Mouse (Mus musculus) left cerebral cortex, adult 9 months (tissue): ENCODE results near the gene Rreb1.

Experiments
- DNase-seq, 2 experiments: peaks; one replicate each; pipeline ENCODE4 v3.0.0; 2022; ENCODE audit warnings: low spot score in 2 of 2

The Rreb1 gene

DNA sequence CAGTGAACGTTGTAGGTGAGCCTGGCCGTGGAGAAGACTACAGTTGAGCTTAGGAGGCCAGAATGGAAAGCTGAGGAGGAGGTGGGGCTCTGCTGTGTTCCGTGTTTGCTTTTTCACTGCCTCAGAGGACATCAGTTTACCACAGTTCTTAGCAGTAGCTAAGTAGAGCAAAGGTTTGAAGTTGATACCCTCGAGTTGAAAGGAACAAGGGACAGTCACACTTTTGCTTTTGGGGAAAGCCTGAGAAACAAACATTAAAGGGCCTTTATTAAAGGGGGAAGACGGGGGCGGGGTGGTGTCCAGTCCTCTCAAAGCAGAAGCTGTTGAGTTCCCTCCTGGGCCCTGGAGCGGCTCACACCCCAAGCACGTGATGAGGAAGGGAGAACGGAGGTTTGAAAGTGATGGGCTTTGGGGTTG is 1.1 kb downstream of the Rreb1 start:
- peak in 1 of 2 experiments; percentile 13 for DNase-seq

DNA sequence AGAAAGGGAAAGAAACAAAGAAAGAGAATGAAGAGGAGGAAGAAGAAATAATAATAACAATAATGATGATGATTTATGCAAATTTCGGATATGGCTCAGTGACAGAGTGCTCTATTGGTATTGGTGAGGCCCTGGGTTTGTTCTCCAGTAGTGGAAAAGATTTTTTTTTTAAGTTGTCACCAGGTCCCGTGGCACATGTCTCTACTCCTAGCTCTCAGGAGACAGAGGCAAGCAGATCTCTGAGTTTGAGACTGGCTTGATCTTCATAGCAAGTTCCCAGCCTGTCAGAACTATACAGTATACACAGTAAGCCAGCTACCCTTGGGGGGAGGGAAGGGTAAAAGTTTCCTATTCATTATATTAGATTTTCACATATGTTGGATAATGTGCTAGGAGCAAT is 3.4 kb downstream of the Rreb1 start:
- DNase-seq: no peak

DNA sequence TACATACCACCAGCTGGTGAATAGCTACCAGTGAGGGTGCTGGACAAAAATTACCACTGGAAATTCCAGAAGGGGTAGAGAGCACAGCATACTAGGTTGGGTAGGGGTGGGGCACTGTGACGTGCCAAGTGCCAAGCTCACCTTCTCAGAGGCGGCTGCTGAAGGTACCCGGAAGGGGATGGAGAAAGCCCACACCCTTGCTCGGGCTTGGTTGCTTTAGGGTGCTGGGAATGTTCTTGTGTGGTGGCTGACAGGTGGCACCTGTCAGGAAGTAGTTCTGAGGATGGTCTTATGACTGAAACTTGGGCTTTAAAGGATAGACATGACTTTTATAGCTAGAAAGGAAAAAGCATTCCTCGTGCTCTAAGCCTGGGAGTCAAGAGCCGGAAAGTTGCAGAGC is 3.9 kb downstream of the Rreb1 start:
- no peak for DNase-seq

DNA sequence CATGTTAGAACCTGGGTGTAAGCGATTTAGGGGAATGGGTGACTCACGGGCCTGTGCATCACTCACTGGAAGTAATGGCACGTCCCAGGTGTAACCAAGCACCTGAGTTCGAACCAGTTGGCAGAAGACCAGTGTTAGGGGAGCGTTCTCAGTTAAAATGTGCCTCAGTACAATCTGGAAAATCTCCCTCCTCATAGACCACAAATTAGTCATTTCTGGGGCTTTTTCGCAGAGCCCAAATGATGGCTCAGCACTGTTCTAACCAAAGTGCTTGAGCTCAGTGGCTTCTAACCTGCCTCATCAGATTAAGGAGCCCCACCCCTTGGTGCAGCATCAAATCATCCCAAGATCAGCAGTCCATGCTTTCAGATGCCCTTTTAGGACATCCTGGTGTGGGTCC is 5.5 kb downstream of the Rreb1 start:
- DNase-seq: no peak

DNA sequence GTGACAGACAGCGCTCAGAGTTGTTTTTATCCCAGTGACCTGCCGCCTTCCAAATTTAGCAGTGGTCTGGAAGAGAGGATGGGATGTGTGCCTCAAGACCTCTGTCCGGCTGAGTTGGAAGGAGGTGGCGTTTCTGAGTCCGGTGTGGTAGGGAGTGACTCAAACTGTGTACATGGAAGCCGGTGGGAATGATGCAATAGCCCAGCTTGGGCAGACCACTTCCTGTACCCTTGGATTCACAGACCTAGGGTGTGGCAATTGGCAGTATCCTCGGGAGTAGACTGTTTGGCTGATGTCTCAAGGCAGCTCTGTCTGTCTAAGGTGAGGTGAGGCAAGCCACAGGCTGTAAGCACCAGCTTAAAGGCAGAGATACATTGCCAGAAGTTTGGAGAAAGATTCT is 6.0 kb downstream of the Rreb1 start:
- no peak for DNase-seq

DNA sequence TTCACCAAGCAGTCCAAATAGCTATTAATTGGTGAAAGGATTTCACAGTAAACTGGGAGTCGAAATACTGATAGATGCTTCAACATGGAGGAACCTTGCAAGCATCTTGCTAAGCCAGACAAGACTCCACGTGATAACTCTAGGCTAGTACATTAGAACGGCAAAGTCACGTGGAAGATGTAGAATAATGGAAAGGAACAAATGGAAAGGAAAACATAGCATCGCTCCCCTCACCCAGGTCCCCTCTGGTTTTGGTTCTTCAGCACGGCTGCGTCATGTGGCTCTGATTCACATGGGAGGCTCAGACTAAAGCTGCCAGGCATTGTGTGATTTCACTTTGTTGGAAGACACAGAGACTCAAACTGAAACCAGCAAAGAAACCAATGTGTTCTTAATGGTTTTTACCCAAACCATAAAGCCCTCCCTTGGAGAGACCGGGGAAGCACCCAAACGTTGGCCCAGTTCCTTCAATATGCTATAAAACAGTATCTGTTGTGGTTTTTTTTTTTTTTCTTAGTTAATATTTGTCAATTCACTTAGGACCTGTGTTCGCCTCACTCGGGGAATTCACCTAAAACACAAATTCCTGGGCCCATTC is 14.6 kb downstream of the Rreb1 start:
- DNase-seq: no peak

DNA sequence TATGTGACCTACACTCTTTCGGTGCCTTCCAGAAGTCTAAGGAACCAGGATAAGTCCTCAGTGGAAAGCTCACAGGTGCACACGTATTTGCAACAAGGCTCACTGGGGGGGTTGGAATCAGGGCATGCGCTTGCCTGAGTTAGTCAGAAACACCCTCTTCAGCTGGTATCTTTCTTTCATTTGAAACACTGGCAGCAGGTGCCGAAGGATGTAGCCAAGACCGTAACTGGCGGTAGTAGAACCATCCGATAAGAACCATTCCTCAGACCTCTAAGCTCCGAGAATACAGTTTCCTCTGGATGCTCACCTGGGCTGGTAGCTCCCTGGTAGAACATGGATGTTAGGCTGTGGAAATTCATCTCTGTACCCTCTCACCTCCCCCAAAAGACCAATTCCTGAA is 20.6 kb downstream of the Rreb1 start:
- DNase-seq: no peak

DNA sequence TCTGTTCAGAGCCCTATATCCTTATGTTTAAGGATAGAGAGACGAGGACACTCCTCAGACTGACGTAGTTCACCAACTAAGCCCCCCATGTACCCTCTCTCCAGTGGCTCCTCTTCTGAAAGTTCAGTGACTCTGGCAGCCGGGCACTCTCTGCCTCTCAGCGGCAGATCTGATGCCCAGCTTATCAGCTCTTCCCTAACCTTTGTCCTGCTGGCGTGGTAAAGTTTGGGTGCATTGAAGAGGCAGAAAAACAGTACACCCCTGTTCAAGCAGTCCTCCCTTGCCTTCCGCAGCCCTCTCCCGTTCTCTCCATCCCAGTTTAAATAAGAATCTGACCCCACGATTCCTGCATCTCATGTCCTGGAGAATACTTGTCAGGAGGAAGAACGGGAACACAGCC is 21.2 kb downstream of the Rreb1 start:
- no peak for DNase-seq

DNA sequence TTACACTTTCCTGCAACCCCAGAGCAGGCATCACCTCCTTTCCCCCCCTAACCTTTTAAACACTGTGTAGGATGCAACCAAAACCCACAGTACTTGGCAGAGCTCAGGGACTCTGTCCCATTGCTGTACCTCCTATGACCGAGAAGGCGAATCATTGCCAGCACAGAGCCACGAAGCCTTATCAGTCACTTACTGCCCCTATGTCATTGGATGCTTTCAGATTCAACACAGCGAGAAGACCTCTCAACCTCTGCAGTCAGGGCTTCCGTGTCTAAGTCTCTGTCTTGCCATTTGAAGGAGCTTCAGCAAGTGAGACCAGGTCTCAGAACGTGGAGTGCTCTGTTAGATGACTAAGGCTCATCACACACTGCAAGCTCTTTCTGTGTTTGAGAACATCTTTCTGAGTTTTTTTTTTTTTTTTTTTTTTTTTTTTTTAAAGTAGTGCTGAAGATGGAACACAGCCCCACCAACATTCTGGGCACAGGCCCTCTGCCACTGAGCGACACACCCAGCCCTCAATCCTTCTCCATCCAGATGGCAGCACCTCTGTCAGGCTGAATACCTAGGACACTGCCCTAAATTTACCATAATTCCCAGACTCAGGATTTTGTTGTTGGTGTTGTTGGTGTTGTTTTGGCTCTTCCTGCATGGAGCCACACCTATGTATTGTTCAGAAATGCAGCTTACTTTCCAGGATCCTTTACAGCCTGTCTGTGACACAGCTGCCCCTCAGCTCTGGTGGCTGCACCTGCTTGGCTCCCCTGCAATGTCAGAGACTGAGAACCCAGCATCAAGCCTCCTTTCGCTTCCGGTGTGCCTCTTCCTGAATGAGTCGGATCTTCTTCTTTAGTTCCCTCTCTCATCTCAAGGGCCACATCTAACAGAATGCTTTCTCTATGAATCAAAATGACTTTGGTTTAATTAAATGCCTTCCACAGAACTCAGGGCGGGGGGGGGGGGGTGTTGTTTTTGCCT is 23.2 kb downstream of the Rreb1 start:
- no peak for DNase-seq

DNA sequence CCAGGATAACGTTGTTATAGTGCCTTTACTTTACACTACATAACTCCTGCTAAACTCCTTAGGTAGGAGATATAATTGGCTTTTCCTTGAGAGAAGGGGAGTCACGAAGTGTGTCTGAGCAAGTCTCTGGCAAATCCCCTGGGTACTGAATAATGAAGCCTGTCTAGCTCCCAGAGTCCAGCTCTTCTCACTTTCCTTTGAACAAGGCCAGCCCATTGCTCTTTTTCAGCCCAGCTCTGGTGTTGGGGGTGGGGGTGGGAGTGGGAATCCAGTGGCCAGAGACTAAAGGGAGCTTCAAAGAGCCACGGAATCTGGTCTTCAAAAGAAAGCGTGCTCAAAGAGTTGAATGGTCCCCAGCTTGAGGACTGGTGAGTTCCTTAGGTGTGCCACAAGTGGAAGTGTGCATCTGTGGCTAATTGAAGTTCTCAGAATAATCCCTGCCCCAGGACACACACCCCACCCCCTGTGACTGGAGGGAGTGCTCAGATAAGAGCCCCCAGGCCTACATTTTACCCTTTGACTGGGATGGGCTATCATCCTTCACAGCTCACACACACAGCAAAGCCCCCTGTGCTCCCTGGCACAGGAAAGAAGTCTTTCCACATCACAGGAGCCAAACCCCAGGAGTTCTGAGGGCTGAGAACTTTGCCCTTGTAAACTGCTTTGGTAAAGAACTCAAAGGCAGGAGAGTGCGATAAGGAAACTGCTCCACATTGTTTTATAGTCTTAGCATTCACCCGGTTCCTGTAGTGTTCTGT is 24.2 kb downstream of the Rreb1 start:
- no peak for DNase-seq

DNA sequence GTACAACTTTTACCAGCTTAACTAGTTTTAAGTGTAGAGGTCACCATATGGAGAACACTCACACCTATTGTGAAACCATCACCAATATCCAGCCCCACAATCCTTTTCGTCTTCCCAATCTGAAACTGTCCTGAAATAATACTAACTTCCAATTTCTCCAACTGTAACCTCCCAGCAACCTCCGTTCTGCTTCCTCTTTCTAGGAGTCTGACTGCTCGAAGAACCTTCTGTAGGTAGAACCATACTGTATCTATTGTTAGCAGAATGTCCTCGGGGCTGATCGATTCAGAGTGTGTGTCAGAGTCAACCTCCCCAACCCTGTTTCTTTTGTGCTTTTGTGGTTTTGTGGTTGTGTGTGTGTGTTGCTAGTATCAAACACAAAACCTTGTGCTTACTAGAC is 25.0 kb downstream of the Rreb1 start:
- no peak for DNase-seq

DNA sequence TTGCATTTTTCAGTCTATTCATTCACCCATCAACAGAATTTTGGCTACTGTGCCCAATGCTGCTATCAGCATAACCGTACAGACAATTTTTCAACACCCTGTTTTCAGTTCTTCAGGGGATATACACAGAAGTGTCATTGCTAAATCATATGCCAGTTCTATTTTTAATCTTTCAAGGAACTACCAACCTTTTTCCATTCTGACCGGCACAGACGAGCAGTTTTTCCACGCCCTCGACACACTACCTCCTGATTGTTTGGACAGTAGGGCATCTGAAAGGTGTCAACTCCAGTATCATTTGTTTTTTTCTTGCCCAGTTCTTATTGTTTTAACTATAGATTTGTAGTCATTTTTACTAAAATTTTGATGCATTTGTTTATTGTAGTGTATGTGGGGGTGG is 25.8 kb downstream of the Rreb1 start:
- DNase-seq: no peak

DNA sequence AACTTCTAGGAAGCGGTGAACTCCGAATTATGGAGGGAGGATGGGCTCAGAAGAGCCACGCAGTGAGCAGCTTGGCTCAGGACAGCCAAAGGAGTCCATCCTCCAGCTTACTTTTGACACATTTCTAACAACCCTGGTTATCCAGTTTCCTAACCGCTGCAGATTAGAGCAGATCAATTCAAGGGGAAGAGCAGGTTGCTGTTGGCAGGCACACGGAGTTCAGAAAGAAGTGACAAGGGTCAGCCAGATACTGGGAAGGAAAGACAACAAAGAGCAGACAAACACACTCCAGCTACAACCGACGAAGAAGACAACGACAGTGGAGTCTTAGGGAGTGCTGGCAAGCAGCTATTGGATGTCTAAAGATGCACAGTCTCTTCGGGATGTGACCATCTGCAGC is 36.8 kb downstream of the Rreb1 start:
- no peak for DNase-seq

DNA sequence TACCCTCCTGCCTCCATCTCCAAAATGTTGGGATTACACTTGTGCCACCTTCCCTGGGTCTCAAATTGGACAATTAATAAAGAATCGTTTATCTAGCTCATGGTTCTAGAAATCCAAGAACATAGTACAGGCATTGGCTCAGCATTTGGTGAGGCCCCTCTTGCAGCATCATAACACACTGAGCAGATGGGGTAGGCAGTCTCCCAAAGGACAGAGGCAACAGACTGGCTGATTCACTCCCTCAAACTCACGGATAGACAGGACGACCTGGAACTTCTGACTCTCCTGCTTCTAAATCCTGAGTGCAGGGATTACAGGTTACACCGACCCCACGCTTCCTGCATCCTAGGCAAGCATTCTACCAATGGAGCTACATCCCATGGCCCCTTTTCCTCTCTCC is 38.5 kb downstream of the Rreb1 start:
- no peak for DNase-seq

DNA sequence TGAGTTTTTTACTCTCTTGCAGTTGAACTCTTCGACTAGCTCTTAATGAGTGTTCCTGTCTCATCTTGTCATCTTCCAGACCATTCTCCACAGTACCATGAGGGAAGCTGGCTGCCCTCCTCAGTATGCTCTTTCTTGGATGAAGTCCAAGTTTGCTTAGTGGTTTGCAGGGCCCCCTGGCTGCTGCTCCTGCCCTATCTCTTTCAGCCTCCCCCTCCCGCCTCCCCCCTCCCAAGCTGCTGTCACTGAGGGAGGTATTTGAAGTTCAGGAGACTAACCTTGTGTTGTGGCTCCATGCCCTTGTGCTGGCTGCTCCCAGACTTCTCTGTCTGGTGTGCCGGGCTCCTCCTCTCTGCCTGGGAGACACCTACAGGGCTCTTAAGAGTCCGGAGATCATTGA is 43.2 kb downstream of the Rreb1 start:
- no peak for DNase-seq

DNA sequence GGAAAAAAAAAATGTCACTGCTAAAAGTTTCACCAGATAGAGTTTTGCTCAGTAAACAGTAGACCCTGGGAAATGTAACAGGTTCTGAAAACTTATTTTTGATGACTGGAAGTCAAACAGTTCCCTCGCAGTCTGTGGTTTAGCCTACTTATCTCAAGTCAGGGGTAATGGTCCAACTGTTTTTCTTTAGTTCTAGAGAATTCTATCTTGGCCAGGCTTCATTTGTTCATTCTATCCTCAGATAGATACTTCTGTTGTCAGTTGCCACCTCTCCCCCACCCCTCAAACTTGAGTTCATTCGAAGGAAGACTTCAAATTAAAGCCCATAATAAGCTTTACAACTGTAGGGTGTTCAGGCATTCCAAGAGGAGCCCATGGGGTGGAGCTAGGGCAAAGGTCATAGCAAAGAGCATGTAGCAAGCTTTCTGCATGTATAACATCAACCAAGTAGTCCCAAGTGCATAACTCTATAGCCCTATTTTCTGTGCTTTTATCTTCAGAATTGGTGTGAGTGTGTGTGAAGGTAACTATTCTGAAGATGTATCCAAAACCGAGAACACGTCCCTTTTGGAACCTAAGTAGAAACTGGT is 46.2 kb downstream of the Rreb1 start:
- DNase-seq: no peak

DNA sequence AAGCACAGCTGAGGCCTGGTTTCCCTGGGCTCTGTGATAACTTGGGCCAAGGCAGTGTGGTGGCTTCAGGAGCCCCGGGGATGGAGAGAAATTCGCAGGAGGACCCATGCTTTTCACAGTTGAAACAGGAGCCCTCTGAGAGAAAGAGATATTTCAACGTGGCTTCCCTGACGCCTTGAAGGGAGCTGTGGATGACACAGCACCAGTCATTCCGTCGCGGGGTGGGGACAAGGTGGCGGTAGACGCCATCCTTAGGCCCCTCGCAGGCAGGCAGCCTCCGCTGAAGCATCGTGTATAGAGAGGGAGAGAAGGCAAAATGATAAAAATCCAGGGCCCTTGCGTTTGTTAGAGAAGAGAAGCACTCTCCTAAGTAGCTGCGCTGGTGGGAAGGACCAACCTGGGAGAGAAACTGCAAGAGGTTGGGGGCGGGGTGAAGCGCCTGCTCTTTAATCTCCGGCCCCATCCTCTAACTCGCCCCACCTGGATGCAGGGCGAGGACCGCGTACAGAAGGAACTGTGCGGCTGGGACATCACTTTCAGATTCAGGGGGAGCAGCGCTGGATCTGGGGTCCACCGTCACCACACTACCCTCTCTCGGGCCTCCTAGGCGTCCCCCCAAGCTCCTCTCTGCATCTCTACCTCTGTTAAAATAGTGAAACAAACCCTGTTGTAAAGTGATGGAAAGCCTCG is 46.9 kb downstream of the Rreb1 start:
- DNase-seq: no peak

DNA sequence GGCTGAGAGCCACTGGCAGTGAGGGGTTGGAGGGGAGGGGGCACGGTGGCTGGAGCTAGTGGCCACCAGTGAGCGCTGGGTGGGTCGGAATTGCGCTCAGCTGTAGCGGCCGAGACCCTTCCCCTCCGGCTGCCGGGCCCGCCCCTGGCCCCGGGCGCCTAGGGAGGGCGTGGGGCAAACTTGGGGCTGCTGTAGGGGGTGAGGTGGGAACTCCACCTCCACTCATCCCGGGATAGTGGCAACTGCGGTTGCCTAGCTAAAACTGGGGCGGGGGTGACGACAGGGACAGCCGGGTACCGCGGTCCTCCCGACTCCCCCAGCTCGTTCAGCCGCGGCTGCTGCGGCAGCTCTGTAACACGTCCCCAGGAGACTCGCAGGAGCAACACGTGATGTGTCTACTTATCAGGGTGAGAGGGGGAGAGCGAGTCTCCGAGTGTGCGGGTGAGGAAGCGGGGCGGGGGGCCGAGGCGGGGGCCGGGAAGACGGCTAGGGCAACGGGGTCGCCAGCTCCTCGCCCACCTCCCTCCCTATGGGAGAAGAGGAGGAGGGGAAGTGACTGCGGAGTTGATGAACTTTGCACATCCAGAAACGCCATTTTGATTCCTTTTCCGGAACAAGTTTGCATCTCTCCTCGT is 47.6 kb downstream of the Rreb1 start:
- peak in 1 of 2 experiments; percentile 30 for DNase-seq

DNA sequence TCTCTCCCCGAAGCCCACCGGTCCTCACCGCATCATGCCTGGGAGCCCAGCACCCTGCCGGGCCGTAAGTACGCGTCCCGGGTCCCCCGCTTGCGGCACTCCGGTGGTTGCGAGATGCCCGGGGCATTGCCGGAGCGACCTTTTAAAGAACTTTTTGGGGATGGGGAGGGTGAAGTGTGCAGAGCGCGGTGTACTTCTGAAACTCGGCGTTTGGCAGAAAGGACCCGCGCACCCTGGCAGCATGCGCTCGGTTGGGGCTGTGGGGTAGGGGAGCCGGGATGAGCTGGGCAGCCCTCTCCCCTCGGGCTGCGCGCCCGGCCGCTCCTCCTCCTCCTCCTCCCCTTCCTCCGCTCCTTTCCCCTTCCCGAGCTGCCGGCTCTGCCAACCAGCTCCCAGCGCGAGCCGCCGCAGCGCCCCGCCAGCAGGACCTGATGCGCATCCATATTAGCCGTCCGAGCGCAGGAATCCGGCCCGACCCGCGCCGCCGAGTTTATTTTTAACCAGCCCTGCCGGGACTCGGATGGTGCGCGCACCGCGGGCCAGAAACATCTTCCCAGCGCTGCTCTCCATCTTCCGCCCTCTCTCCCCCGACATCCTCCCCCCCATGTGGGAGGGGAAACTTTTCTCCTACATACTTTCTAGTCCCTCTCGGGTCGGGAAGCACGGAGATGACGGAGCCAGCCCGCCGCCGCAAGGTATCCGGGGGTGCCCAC is 48.2 kb downstream of the Rreb1 start:
- DNase-seq: peak in 1 of 2 experiments; percentile 16

DNA sequence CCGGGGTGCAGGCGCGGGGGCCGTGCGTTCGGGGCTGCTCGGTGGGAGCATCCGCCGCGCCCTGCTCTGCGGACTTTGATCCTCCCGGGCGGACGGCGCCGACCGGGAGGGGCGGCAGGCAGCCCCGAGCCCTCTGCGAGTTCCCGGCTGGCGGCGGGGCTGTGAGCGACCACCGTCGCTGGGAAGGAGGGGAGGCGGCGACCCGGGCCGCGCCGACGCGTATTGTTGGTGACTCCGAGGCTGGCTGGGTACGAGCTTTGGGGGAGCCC is 48.7 kb downstream of the Rreb1 start:
- no peak for DNase-seq
